Mouse (Mus musculus): Measurements from ENCODE around the gene Pspc1. TPM values are rescaled to one million over a fixed set of nuclear protein-coding genes. Genes with fewer than 3 reads are reported as not detected.
A peak's percentile ranks its signal among the peaks of the same experiment; 100 is the strongest.
"Not testable (repeated sequence)": the region's sequence is repeated elsewhere in the genome, so short reads cannot be mapped to it uniquely, and the experiment has no call there.

Pspc1 gene
- 10 to 100 TPM; 60.4 to 75.7 (median 69.1) TPM for total RNA-seq (2022)

DNA sequence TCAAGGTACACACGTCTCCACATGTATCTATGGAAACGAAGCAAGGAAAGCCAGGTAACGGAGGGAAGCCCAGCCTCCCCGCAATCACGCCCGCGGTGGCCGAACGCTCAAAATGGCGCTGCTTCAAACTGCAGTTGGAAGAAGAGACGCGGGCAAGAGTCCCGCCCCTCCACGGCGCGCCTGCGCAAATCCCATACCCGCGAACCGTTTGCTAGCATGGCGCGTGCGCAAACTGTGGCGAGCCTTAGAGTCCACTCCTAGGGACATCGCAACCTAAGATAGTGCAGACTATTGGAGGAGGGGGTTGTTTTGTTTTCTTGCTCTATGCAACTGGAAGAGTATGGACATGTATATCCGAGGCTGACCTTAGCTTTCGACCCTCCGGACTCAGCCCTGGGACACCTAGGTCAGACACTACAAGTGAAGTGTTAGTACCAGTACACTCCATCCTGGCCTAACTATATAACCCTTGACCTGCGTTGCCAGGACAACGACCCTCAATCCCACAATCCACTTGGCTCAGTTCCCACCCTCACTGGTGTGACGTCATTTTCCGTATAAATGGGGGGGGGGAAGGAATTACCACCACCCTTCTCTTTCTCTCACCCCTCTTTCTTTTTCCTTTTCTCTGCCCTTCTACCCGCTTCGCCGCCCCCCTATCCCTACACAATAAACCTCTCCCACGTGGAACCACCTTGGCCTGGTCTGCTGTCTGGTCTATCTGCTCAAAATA, at the start of gene Pspc1:
Gene Pspc1 (minus strand): TSS at position 117 of the 733 bp plus-strand sequence.
- peak; percentile 94 to 97 for DNase-seq (ENCODE audit: low spot score in 2 of 2)

DNA sequence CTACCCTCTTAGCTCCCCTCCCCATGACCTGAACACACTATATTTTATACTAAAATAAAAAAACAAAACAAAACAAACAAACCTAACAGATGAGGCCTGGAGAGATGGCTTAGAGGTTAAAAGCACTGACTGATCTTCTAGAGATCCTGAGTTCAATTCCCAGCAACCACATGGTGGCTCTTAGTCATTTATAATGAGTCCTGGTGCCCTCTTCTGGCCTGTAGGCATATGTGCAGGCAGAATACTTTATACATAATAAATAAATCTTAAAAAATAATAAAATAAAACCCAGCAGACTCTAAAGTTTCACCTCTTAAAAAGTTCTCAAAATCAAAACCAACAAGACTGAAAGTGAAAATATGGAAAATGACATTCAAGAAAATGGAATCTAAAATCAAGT, 46.4 kb upstream of the Pspc1 start:
- DNase-seq (ENCODE audit: low spot score in 2 of 2), result no peak

DNA sequence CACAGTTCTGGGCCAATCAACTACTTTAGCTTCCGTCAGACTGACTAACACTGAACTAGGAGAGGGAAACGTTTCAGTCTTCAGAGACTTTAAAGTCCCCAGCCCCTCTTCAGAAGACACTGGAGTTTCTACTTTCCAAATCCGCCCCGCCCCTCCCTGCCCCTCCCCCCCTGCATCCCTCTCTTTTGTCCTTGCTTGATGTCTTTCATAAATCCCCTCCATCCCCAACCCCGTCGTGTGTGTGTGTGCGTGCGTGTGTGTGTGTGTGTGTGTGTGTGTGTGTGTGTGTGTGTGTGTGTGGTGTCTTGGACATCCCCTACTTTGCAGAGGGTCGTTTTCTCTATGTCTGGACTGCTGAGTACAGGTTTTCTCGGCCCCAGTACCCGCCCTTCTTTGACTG, 39.5 kb upstream of the Pspc1 start:
- no peak for DNase-seq (ENCODE audit: low spot score in 2 of 2)

DNA sequence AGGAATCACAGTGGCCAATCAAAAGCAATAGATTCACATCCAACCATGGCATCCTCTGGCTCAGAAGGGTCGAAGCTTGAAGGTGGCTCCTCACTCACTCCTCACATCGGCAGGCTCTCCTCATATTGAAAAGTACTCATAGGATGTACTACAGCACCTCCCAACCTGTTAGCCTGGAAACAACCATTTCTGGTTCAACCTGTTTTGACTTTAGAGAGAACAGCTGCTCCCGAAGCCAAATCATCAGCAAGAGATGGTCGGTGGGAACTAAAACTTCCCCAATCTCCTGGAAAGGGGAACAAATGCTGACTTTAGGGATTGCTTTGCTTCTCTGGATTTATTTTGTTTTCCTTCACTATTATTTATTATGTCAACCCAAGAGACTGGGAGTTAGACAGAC, 39.0 kb upstream of the Pspc1 start:
- DNase-seq (ENCODE audit: low spot score in 2 of 2), result no peak

DNA sequence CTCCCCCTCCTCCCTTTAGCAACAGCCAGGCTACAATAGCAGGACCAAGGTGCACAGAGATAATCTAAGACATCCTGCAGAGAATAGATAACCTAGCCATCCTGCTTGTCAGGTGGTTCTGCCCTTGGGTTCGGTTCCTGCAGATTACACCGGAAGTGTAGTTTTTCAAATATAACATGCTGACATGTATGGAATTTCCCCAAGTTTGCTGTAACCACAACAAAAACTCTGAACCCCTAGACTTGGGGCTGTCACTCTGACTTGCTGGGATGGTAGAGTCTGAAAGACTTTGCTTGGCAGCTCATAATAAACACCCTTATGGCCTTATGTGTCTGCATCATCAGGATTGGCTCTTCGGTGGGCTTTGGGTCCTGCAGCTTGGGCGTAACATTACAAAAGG, 38.4 kb upstream of the Pspc1 start:
- no peak for DNase-seq (ENCODE audit: low spot score in 2 of 2)

DNA sequence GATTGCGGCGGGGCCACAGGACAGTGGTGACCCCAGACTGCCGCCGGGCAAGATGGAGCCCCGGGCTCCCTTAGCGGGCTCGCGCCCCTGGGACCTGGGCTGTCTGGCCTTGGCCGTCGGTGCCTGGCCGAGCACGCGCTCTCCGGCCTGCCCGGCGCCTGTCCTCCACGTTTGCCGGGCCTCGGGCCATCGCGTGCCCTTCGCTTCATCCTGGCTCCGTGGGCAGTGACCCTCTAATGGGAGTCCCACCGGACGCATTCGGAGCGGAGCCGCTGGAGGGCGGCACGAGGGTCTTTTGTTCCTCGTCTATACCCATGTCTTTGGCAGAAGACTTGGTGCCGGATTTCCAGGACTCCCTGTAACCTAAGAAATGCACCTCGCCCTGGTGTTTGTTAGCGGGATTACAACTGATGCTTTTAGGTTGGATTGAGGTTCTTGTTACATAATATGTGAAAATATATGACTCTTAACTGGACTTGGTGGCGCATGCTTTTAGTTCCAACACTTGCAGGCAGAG, 34.5 kb upstream of the Pspc1 start:
- peak; percentile 75 to 81 for DNase-seq (ENCODE audit: low spot score in 2 of 2)

DNA sequence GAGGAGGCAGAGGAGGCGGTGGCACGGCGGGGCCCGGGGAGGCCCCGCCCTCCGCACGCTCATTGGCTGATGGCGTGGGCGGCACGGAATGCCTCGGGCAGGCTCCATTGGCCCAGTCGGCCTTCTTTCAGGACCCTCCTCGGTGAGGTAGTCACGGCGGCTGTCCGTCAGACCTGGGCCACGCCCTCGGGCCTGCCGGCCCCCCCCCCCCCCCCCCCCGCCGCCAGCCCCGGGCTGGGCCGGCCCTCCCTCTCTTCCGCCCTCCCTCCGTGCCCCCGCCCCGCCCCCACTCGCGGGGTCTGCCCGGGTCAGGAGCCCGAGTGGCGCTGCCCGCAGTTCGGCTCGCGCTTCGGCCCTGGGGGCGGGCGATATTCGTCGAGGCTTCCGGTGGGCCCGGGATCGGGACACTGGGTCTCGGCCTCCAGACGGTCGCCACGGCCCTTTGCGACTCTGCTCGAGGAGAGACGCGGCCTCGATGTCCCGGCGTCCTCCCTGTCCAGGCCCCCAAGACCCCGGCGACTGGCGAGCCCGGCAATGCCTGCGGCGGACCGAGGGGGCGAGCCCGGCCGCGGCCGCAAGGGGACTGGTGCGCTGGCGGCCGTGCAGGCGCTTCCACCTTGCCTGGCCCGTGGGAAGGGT, 33.7 kb upstream of the Pspc1 start, which contains the start of gene Zmym5:
Gene Zmym5 (minus strand): TSS at position 16 of the 639 bp plus-strand sequence.
- peak; percentile 88 to 93 for DNase-seq (ENCODE audit: low spot score in 2 of 2)

DNA sequence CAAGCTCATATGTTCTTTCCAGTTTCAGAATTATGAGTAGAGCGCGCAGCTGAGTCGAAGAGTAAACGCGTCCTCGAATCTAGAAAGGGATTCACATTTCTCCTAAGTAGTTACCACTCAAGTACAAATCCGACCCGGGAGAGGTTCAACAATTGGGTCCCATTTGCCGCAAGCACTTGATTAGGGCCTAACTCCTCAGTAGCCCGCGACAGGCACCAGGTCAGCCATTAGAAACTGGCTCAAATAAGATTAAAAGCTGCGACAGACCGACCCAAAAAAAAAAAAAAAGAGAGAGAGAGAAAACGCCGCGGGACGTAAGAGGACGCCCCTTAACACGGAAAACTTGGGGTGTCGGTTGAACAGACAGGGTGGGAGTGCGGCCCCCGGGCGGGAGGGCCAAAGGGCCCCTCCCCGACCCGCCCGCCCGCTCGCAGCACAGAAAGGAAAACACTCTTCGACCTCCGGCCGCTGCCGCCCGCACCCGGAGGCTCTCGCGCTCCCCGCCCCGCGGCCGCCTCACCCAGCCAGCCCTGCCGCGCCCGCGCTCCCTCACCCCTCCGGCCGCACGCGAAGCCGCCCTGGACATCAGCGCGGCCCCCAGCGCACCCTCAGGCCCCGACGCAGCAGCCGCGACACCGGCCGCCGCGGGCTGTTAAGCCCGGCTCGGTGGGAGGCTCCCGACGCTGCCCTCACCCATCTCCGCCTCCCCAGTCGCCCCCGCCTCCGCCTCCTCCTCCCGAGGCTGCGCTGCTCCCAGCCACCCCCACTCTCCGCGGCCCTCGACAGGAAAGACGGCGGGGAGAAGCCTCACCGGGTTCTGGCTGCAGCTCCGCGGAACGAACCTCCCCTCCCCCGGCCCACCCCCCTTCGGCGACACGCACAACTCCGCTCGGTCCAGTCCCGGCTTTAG, 32.9 kb upstream of the Pspc1 start:
- peak in 1 of 2 experiments; percentile 13 for DNase-seq (ENCODE audit: low spot score in 2 of 2)

DNA sequence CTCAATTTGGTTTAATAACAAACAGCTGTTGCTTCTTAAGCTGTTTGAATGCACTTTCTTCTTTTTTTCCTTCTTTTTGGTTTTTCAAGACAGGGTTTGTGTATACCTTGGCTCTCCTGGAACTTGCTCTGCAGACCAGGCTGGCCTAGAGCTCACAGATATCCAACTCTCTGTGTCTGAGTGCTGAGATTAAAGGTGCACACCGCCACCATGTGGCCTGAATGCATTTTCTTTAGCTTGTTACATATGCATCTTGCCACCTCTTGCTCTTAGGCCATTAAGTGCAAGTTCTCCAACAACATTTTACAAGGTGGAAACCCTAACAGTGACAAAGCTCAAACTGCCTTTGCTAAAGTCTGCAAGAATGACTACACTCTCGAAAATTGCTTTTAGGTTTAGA, 15.1 kb upstream of the Pspc1 start:
- peak in 1 of 2 experiments; percentile 30 for DNase-seq (ENCODE audit: low spot score in 2 of 2)

DNA sequence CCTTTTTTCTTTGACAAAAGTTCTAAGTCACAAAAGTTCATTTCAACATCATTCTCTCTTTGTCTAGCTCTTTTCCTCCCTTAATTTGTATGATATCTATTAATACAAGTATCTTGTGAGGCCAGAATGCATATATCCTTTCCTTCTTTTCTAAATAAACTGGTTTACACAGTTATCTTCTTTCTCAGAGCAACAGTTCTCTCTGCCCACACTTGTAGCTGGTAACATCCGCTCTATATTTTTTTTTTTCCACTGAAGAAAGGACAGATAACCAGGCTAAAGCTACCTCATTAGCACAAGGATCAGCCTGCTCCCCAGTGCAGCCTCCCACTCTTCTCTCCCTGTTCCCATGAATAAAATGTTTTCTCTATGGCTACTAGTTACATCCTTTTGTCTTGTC, 6.5 kb upstream of the Pspc1 start:
- no peak for DNase-seq (ENCODE audit: low spot score in 2 of 2)

DNA sequence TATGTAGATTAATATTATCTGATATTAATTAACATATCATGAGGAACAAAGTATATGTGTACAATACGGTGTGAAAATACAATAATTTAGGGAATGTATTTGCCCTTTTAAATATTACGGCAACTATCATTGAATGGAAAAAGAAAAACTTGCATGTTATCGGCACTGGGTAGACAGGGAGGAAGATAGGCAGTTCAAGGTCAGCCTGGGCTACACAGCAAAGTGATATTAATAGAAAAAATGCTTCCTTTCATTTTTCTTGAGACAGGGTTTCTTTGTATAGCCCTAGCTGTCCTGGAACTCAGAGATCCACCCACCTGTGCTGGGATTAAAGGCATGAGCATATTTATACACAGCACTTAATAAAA, 801 bp upstream of the Pspc1 start:
- DNase-seq (ENCODE audit: low spot score in 2 of 2), result no peak

DNA sequence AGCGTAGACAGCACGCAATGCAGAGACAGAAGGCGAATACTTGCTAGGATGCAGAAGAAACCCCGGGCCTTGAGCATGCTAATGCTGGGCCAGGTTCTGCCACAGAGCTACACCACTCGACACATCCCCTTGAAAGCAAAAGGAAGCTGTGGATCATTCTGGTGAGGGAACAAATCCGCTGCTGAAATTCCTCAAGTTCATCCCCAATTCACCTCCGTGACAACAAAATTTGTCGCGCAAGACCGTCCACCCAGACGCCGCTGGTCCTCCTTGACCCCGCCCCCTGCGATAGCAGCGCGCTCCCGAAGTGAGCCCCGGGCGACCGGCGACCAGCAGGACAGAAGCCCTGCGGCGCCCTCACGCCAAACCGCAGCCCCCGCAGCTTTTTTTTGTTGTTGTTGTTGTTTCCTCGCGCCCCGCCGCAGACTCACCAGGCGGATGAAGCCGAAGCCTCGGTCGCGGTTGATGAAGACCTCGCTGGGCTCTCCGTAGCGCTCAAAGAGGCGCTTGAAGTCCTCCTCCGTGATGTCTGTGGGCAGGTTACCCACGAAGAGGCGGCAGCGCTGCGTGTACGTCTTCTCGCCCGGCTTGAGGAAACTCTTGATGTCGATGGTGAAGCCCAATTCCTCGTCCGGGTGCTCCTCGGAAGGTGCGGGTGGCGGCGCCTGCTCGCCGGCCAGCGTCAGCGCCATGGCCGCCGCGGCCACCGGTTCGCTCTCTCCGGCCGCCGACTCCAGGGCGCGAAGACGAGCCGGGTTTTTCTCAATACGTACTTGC, 568 bp downstream of the Pspc1 start:
- DNase-seq (ENCODE audit: low spot score in 2 of 2), result peak; percentile 45 to 49

DNA sequence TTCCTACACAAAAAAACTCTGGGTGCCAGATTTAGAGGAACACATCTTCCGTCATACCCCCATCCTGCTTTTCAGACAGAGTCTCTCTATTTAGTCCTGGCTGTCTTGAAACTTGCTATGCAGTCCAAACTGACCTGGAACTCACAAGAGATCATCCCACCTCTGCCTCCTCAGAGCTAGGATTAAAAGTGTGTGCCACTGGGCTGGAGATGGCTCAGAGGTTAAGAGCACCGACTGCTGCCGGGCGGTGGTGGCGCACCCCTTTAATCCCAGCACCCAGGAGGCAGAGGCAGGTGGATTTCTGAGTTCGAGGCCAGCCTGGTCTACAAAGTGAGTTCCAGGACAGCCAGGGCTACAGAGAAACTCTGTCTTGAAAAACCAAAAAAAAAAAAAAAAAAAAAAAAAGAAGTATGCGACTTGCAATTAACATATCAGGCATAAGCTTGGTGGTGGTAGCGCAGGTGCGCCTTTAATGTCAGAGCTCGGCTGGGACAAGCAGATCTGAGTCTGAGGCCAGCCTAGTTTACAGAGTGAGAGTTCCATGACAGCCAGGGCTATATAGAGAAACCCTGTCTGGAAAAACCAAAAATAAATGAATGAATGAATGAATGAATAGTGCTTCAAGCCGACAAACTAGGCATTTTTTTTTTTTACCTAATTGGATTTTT, 1.4 kb downstream of the Pspc1 start:
- no peak for DNase-seq (ENCODE audit: low spot score in 2 of 2)

DNA sequence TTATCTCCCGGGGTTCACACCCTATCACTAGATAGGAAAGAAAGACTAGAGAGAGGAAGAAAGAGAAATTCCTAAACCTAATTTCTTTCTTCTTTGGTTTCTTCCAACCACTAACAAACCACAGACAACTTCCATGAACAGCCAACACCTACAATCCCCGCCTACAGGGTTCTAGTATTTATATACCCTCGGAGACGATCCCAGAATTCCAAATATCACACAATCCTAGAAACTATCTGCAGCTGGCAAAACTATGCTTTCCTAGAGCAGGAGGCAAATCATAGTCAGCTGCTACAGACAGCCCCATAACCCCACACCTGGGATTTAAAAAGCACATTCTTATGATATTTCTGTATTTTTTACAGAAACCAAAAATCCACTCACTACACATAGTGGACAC, 2.7 kb downstream of the Pspc1 start:
- no peak for DNase-seq (ENCODE audit: low spot score in 2 of 2)

DNA sequence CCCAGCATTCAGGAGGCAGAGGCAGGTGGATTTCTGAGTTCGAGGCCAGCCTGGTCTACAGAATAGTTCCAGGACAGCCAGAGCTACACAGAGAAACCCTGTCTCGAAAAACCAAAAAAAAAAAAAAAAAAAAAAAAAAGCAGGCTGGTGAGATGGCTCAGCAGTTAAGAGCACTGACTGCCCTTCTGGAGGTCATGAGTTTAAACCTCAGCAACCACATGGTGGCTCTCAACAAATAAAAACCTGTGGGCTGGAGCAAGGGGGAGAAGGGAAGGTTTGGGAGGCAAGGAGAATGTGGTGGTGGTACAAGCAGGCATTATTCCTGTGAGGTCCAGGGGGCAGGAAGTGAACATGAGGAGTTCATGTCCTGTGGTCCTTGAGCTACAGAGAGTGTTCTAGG, 11.7 kb downstream of the Pspc1 start:
- DNase-seq (ENCODE audit: low spot score in 2 of 2), result not testable (repeated sequence)

DNA sequence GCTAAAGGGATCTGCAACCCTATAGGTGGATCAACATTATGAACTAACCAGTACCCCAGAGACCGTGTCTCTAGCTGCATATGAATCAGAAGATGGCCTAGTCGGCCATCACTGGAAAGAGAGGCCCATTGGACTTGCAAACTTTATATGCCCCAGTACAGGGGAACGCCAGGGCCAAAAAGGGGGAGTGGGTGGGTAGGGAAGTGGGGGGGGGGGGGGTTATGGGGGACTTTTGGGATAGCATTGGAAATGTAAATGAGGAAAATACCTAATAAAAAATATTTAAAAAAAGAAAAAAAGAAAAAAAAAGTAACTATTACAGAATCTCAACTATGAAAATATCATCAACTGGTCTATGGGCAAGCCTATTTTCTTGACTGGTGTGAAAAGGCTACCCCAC, 13.0 kb downstream of the Pspc1 start:
- DNase-seq (ENCODE audit: low spot score in 2 of 2), result not testable (repeated sequence)

DNA sequence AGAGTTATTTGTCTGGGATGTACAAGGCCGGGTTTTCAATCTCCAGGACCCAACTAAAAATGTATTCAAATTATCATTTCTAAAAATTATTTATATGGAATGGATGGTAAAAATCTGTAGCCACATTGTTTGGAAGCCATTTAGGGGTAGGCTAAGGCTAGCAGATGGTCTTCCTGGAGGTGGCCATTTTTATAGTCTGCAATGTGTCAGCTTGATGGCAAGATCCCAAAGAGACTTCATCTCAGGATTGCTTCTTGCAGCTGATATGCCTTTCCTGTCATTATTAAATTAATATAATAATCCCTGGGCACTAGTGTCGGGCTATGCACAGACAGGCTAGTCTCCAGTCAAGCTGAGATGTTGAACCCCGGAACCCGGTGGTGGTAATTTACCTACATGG, 26.8 kb downstream of the Pspc1 start:
- DNase-seq (ENCODE audit: low spot score in 2 of 2), result no peak

DNA sequence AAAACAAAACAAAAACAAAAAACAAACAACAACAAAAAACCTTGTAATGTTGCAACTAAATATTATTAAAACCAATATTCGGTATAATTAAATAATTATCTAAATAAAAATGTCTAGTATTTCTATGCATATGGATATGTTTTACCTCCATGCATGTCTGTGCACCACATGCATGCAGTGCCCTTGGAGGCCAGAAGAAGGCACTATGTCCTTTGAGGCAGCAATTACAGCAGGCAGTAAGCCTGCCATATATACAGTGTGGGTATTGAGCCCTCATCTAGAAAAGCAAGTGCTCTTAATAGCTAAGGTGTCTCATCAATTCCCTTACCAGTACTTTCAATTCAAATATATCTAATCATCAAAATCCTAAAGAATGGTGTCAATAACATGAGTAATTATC, 37.9 kb downstream of the Pspc1 start:
- no peak for DNase-seq (ENCODE audit: low spot score in 2 of 2)

DNA sequence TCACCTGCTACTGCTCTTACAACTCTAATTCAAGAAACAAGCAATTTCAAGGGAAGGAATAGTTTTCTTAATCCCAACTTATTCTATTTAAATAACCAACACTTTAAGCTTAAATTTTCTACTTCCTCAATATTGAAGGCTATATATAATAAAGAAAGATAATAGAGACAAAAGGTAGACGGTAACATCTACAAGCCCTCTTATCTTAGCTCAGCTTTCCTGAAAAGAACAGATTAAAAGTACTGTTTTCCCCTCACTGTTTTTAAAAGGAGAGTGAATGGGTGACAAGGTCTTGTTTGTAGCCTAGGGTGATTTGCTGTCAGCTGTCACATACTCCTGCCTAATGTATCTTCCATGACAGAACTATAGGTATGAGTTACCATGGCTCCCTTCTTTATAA, 51.6 kb downstream of the Pspc1 start:
- no peak for DNase-seq (ENCODE audit: low spot score in 2 of 2)

DNA sequence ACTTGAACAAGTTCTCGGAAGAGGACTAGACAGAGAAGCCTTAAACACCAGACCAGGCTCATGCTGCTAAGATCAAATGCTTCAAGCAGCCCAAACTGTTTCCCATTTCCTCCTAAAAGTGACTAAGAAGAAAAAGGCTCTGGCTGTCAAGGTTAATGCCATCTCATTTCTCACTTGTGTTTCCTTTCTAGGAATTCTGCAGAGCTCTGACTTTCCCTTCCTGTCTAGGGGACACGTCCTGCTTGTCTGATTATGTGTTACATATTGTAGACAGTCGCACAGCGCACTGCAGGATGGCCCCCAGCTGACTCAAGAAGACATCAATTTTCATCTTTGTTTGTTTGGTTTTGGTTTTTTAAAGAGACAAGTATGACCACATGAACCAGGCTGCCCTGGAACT, 72.4 kb downstream of the Pspc1 start:
- no peak for DNase-seq (ENCODE audit: low spot score in 2 of 2)

DNA sequence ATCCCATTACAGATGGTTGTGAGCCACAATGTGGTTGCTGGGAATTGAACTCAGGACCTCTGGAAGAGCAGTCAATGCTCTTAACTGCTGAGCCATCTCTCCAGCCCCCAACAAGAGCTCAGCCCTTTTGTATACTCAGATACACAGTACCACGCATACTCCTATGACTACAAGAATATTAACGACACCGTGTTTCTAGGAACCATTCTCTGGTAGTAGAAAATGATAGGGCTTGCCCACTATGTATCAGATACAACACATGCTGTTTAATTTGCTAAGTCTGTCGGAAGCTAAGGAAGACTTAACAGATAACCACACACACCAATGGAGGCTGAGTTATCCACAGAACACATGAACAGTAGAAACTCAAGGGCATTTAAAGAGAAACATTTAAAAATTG, 75.5 kb downstream of the Pspc1 start:
- no peak for DNase-seq (ENCODE audit: low spot score in 2 of 2)
